Mouse (Mus musculus): ENCODE measurements around the gene Zfp658. TPM values are rescaled to one million over a fixed set of nuclear protein-coding genes. Genes with fewer than 3 reads are reported as not detected.

Gene Zfp658
- polyA plus RNA-seq, 1 experiment from 2014 or later = 0.97 TPM

GRCm38 (mm10) chr7:43562651-43563070, 605 bp downstream of the Zfp658 start:
- Histone ChIP-seq H3K9me3 (ENCODE audit: control insufficient read depth, low read length) (no peaks in the 10 kb centered on the region), H3K36me3 (ENCODE audit: control insufficient read depth, insufficient read depth, low read length) (no peaks in the 10 kb centered on the region), H3K4me1 (replicated peaks; ENCODE audit: control insufficient read depth, insufficient read depth, low read length) (0 out of 2 replicates have a peak, but pooled peaks cover 2% of the 10 kb centered on the region), H3K9ac (ENCODE audit: low read depth, low read length) (peak overlapping the region; percentile 32), H3K27me3 (replicated peaks; ENCODE audit: control insufficient read depth, insufficient read depth, low read length) (no peaks in the 10 kb centered on the region), H3K4me2 (peak overlapping the region; percentile 71), H3K4me3 (ENCODE audit: low read depth, low read length) (peak overlapping the region; percentile 69), H3K27ac (ENCODE audit: low read depth, low read length) (peak overlapping the region; percentile 68; the same call in 1 of the 2 replicates)
- ATAC-seq (replicated peaks; ENCODE audit: low FRiP score) = no peak
- peak; percentile 39 for DNase-seq (ENCODE audit: low spot score)
- WGBS = under 1% methylated on average over 10 of the region's 10 CpGs

- 0 out of 2 replicates have a peak, but pooled peaks cover 2% of the 10 kb centered on the region for H3K4me1 ChIP-seq (replicated peaks; ENCODE audit: control insufficient read depth, insufficient read depth, low read length)
- no peak overlapping the region for H3K9ac ChIP-seq (ENCODE audit: low read depth, low read length)
- peak overlapping the region; percentile 71 for H3K4me2 ChIP-seq
- 52% methylated on average over 6 of the region's 6 CpGs for WGBS
- ATAC-seq (replicated peaks; ENCODE audit: low FRiP score) (no peak), DNase-seq (ENCODE audit: low spot score) (no peak)
- H3K9me3 ChIP-seq (ENCODE audit: control insufficient read depth, low read length) = no peaks in the 10 kb centered on the region
- H3K27me3 ChIP-seq (replicated peaks; ENCODE audit: control insufficient read depth, insufficient read depth, low read length) = no peaks in the 10 kb centered on the region
- H3K36me3 ChIP-seq (ENCODE audit: control insufficient read depth, insufficient read depth, low read length) = no peaks in the 10 kb centered on the region; the same call in 1 of the 2 replicates
- H3K4me3 ChIP-seq (ENCODE audit: low read depth, low read length) = peak overlapping the region; percentile 69; the same call in 1 of the 2 replicates
- no peak overlapping the region for H3K27ac ChIP-seq (ENCODE audit: low read depth, low read length)
These were observed 1.2 kb downstream of the Zfp658 start for GRCm38 (mm10) chr7:43563300-43563699.

- no peak for ATAC-seq (replicated peaks; ENCODE audit: low FRiP score)
- WGBS = 78% methylated on average over 2 of the region's 2 CpGs
- peaks cover 8% of the 10 kb centered on the region for H3K36me3 ChIP-seq (ENCODE audit: control insufficient read depth, insufficient read depth, low read length)
These were observed 9.2 kb downstream of the Zfp658 start for GRCm38 (mm10) chr7:43571216-43571615.

GRCm38 (mm10) chr7:43579440-43580171, 17.6 kb downstream of the Zfp658 start, which contains the start of gene Zfp719:
Gene Zfp719, plus strand, starts transcription at chr7:43579610.
- peaks cover 7% of the 10 kb centered on the region for H3K4me1 ChIP-seq (replicated peaks; ENCODE audit: control insufficient read depth, insufficient read depth, low read length)
- H3K27ac ChIP-seq (ENCODE audit: low read depth, low read length) = peak within 1 kb of the TSS; percentile 77
- H3K36me3 ChIP-seq (ENCODE audit: control insufficient read depth, insufficient read depth, low read length) = peaks cover 7% of the 10 kb centered on the region
- peak; percentile 79 for DNase-seq (ENCODE audit: low spot score)
- under 1% methylated on average over 37 of the region's 37 CpGs for WGBS
- peak within 1 kb of the TSS; percentile 75 for H3K9ac ChIP-seq (ENCODE audit: low read depth, low read length)
- H3K4me2 ChIP-seq = peak within 1 kb of the TSS; percentile 85
- peak within 1 kb of the TSS; percentile 79 for H3K4me3 ChIP-seq (ENCODE audit: low read depth, low read length)
- ATAC-seq (replicated peaks; ENCODE audit: low FRiP score) = peak; percentile 95
- H3K9me3 ChIP-seq (ENCODE audit: control insufficient read depth, low read length) = no peaks in the 10 kb centered on the region
- no peaks in the 10 kb centered on the region for H3K27me3 ChIP-seq (replicated peaks; ENCODE audit: control insufficient read depth, insufficient read depth, low read length)

More at GRCm38 (mm10) chr7:43571216-43571615, 9.2 kb downstream of the Zfp658 start:
- Histone ChIP-seq H3K27ac (ENCODE audit: low read depth, low read length) (no peak overlapping the region), H3K9ac (ENCODE audit: low read depth, low read length) (no peak overlapping the region), H3K4me3 (ENCODE audit: low read depth, low read length) (no peak overlapping the region), H3K9me3 (ENCODE audit: control insufficient read depth, low read length) (no peaks in the 10 kb centered on the region), H3K4me1 (replicated peaks; ENCODE audit: control insufficient read depth, insufficient read depth, low read length) (no peaks in the 10 kb centered on the region), H3K4me2 (no peak overlapping the region), H3K27me3 (replicated peaks; ENCODE audit: control insufficient read depth, insufficient read depth, low read length) (no peaks in the 10 kb centered on the region)
- DNase-seq (ENCODE audit: low spot score) = no peak

GRCm38 (mm10) chr7:43580526-43580925, 18.5 kb downstream of the Zfp658 start:
- Histone ChIP-seq H3K4me1 (replicated peaks; ENCODE audit: control insufficient read depth, insufficient read depth, low read length) (peaks cover 7% of the 10 kb centered on the region), H3K4me3 (ENCODE audit: low read depth, low read length) (peak overlapping the region; percentile 79), H3K27ac (ENCODE audit: low read depth, low read length) (no peak overlapping the region), H3K36me3 (ENCODE audit: control insufficient read depth, insufficient read depth, low read length) (peaks cover 12% of the 10 kb centered on the region), H3K27me3 (replicated peaks; ENCODE audit: control insufficient read depth, insufficient read depth, low read length) (no peaks in the 10 kb centered on the region), H3K4me2 (peak overlapping the region; percentile 85), H3K9ac (ENCODE audit: low read depth, low read length) (peak overlapping the region; percentile 75), H3K9me3 (ENCODE audit: control insufficient read depth, low read length) (no peaks in the 10 kb centered on the region)
- ATAC-seq (replicated peaks; ENCODE audit: low FRiP score) = no peak
- DNase-seq (ENCODE audit: low spot score) = no peak
- WGBS = 75% methylated on average over 5 of the region's 5 CpGs

- Histone ChIP-seq H3K9ac (ENCODE audit: low read depth, low read length) (no peak overlapping the region), H3K36me3 (ENCODE audit: control insufficient read depth, insufficient read depth, low read length) (peaks cover 41% of the 10 kb centered on the region), H3K4me3 (ENCODE audit: low read depth, low read length) (no peak overlapping the region), H3K9me3 (ENCODE audit: control insufficient read depth, low read length) (no peaks in the 10 kb centered on the region), H3K4me2 (no peak overlapping the region), H3K4me1 (replicated peaks; ENCODE audit: control insufficient read depth, insufficient read depth, low read length) (peaks cover 7% of the 10 kb centered on the region), H3K27me3 (replicated peaks; ENCODE audit: control insufficient read depth, insufficient read depth, low read length) (no peaks in the 10 kb centered on the region), H3K27ac (ENCODE audit: low read depth, low read length) (no peak overlapping the region)
- ATAC-seq (replicated peaks; ENCODE audit: low FRiP score) (no peak), DNase-seq (ENCODE audit: low spot score) (no peak)
- WGBS = 89% methylated on average over 5 of the region's 5 CpGs
These were observed 22.7 kb downstream of the Zfp658 start for GRCm38 (mm10) chr7:43584790-43585189.

- H3K4me1 ChIP-seq (replicated peaks; ENCODE audit: control insufficient read depth, insufficient read depth, low read length) = no peaks in the 10 kb centered on the region
- H3K4me2 ChIP-seq = no peak overlapping the region
- H3K27me3 ChIP-seq (replicated peaks; ENCODE audit: control insufficient read depth, insufficient read depth, low read length) = no peaks in the 10 kb centered on the region
- no peak overlapping the region for H3K9ac ChIP-seq (ENCODE audit: low read depth, low read length)
- DNase-seq (ENCODE audit: low spot score) = no peak
- no peak overlapping the region for H3K27ac ChIP-seq (ENCODE audit: low read depth, low read length)
- H3K9me3 ChIP-seq (ENCODE audit: control insufficient read depth, low read length) = no peaks in the 10 kb centered on the region
- no peak for ATAC-seq (replicated peaks; ENCODE audit: low FRiP score)
- H3K36me3 ChIP-seq (ENCODE audit: control insufficient read depth, insufficient read depth, low read length) = no peaks in the 10 kb centered on the region
- 28% methylated on average over 5 of the region's 5 CpGs for WGBS
- no peak overlapping the region for H3K4me3 ChIP-seq (ENCODE audit: low read depth, low read length)
These were observed 39.8 kb downstream of the Zfp658 start for GRCm38 (mm10) chr7:43601884-43602283.

- DNase-seq (ENCODE audit: low spot score) (peak; percentile 47), ATAC-seq (replicated peaks; ENCODE audit: low FRiP score) (peak; percentile 73)
- no peak within 1 kb of the TSS for H3K9ac ChIP-seq (ENCODE audit: low read depth, low read length)
- WGBS = 15% methylated on average over 41 of the region's 41 CpGs
- no peaks in the 10 kb centered on the region for H3K36me3 ChIP-seq (ENCODE audit: control insufficient read depth, insufficient read depth, low read length)
- H3K4me3 ChIP-seq (ENCODE audit: low read depth, low read length) = peak within 1 kb of the TSS; percentile 49
- no peaks in the 10 kb centered on the region for H3K9me3 ChIP-seq (ENCODE audit: control insufficient read depth, low read length)
- no peak within 1 kb of the TSS for H3K27ac ChIP-seq (ENCODE audit: low read depth, low read length)
- no peaks in the 10 kb centered on the region for H3K27me3 ChIP-seq (replicated peaks; ENCODE audit: control insufficient read depth, insufficient read depth, low read length)
- H3K4me1 ChIP-seq (replicated peaks; ENCODE audit: control insufficient read depth, insufficient read depth, low read length) = peaks cover 3% of the 10 kb centered on the region; the same call in 1 of the 2 replicates
- H3K4me2 ChIP-seq = peak within 1 kb of the TSS; percentile 75
These were observed 45.1 kb downstream of the Zfp658 start, which contains the start of gene Zfp819 for GRCm38 (mm10) chr7:43606896-43607742. Gene Zfp819, plus strand, starts transcription at chr7:43607169.
